Comparison of ENCODE assay signal across 9 mouse cellular contexts in the genomic region with DNA sequence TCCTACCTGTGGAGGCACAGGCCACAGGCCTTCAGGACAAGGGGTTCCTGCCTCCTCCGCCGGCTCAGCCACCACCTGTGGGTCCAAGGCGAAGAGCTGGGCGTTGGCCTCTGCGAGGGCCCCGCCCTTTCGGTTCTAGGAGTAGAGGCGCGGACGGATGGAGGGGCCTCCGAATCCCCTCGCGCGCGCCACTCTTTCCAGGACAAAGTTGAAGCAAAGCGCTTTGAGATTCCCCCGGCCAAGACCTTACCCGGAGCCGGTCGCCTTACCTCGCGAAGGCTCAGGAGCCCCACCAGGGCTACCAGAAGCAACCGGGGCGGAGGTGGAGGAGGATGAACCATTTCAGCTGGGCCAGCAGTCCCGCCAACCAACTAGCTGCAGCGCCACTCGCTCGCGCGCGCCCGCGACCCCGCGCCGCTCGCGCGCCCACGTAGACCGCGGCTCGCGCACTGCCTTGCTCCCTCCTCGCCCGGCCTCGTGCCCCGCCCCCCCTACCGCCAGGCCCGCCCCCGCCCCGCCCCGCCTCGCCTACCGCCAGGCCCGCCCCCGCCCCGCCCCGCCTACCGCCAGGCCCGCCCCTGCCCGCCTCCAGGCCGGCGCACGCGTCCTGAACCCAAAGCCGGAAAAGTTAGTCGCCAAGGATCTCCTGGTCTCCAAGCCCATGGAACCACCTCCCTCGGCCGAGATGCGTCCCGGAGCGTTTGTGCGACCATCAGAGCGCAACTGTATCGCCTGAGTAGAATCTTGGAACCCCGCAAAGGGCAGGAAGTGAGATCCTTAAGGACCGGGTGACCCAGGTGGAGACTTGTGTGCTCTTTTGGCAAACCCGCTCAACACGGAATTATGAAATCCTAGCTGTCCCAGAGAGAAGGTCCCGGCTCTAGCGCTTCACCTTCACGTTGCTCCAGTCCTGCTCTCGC. TPM values are rescaled to one million over a fixed set of nuclear protein-coding genes. Genes with fewer than 3 reads are reported as not detected.
DNase-seq lines count a peak whose midpoint lies in the region; ATAC-seq and TF ChIP-seq lines count a peak whose summit lies in the region.
"Had no signal": no experiment of that assay in that cellular context is flagged by ENCODE, and none has a peak within 500 bp of the region (broad histone marks: within the 10 kb centered on the region; RNA-seq: fewer than 3 reads in every experiment).

No protein-coding gene starts in this region.

- TF ChIP-seq EP300 in liver, postnatal 0 days (IDR thresholded peaks at IDR 0.05; ENCODE audit: low read depth), result no peak

- peak overlapping the region; percentile 69 for H3K4me3 ChIP-seq in embryonic facial prominence, embryonic 10.5 days
- H3K4me3 ChIP-seq in kidney, adult 2 months (ENCODE audit: insufficient read depth, low read depth, low read length), result peak overlapping the region; percentile 82
- H3K4me3 ChIP-seq in liver, postnatal 0 days (ENCODE audit: low read depth, low read length), result peak overlapping the region; percentile 60
- peak overlapping the region; percentile 58 for H3K4me3 ChIP-seq in neural tube, embryonic 12.5 days

- H3K9me3 ChIP-seq in embryonic facial prominence, embryonic 10.5 days, result no peaks in the 10 kb centered on the region
- H3K9me3 ChIP-seq in liver, postnatal 0 days (ENCODE audit: low read length), result no peaks in the 10 kb centered on the region
- no peaks in the 10 kb centered on the region for H3K9me3 ChIP-seq in neural tube, embryonic 12.5 days

- DNase-seq in CD4-positive, CD25-positive, alpha-beta regulatory T cell, adult 2 months (ENCODE audit: low read depth, low spot score), result peak; percentile 94
- DNase-seq in adrenal gland, adult 8-10 months, result peak; percentile 82
- DNase-seq in embryonic facial prominence, embryonic 10.5 days (ENCODE audit: low spot score), result peak; percentile 97
- peak; percentile 88 for DNase-seq in heart, adult 9 months (ENCODE audit: low spot score in 2 of 2)
- peak; percentile 91 for DNase-seq in kidney, adult 2 months
- peak; percentile 94 for DNase-seq in liver, postnatal 0 days
- DNase-seq in thymus, adult 18-20 months, result peak; percentile 76

- under 1% methylated on average over 84 of the region's 84 CpGs for WGBS in embryonic facial prominence, embryonic 10.5 days
- under 1% methylated on average over 76 of the region's 84 CpGs for WGBS in kidney, adult 2 months
- WGBS in liver, postnatal 0 days (ENCODE audit: insufficient replicate concordance), result under 1% methylated on average over 61 of the region's 84 CpGs
- WGBS in neural tube, embryonic 12.5 days, result under 1% methylated on average over 70 of the region's 84 CpGs

- H3K27me3 ChIP-seq in embryonic facial prominence, embryonic 10.5 days (replicated peaks; ENCODE audit: low read depth, poor library complexity, severe bottlenecking), result peaks cover 35% of the 10 kb centered on the region
- H3K27me3 ChIP-seq in kidney, adult 2 months (replicated peaks; ENCODE audit: control insufficient read depth, insufficient read depth, low read length), result no peaks in the 10 kb centered on the region
- H3K27me3 ChIP-seq in liver, postnatal 0 days (ENCODE audit: insufficient read depth, low read length), result peaks cover 18% of the 10 kb centered on the region
- peaks cover 26% of the 10 kb centered on the region for H3K27me3 ChIP-seq in neural tube, embryonic 12.5 days (replicated peaks)

- peak; percentile 72 for ATAC-seq in liver, postnatal 0 days
- peak; percentile 65 for ATAC-seq in neural tube, embryonic 12.5 days (ENCODE audit: low FRiP score, low read depth)

- no peak for TF ChIP-seq CTCF in kidney, adult 2 months (conservative IDR thresholded peaks at IDR 0.05; ENCODE audit: insufficient read depth, insufficient read length, low read depth, low read length)
- TF ChIP-seq CTCF in liver, postnatal 0 days (IDR thresholded peaks at IDR 0.05; ENCODE audit: low read depth), result no peak

- peak overlapping the region; percentile 68 for H3K9ac ChIP-seq in liver, postnatal 0 days (replicated peaks)
- peak overlapping the region; percentile 61 for H3K9ac ChIP-seq in neural tube, embryonic 12.5 days

- H3K4me1 ChIP-seq in embryonic facial prominence, embryonic 10.5 days, result peaks cover 67% of the 10 kb centered on the region
- H3K4me1 ChIP-seq in kidney, adult 2 months (ENCODE audit: control insufficient read depth, insufficient read depth, low read length), result peaks cover 10% of the 10 kb centered on the region
- peaks cover 50% of the 10 kb centered on the region for H3K4me1 ChIP-seq in liver, postnatal 0 days (ENCODE audit: insufficient read depth)
- H3K4me1 ChIP-seq in neural tube, embryonic 12.5 days, result peaks cover 40% of the 10 kb centered on the region

- H3K36me3 ChIP-seq in embryonic facial prominence, embryonic 10.5 days (replicated peaks), result peaks cover 24% of the 10 kb centered on the region
- H3K36me3 ChIP-seq in kidney, adult 2 months (ENCODE audit: control insufficient read depth, insufficient read depth, low read length), result no peaks in the 10 kb centered on the region
- no peaks in the 10 kb centered on the region for H3K36me3 ChIP-seq in liver, postnatal 0 days (replicated peaks; ENCODE audit: insufficient read depth, low read length)
- peaks cover 3% of the 10 kb centered on the region; the same call in 1 of the 2 replicates for H3K36me3 ChIP-seq in neural tube, embryonic 12.5 days

- H3K4me2 ChIP-seq in liver, postnatal 0 days (ENCODE audit: low read depth, low read length), result peak overlapping the region; percentile 82
- peak overlapping the region; percentile 93 for H3K4me2 ChIP-seq in neural tube, embryonic 12.5 days (replicated peaks)

- peak overlapping the region; percentile 87 for H3K27ac ChIP-seq in embryonic facial prominence, embryonic 10.5 days (replicated peaks)
- H3K27ac ChIP-seq in kidney, adult 2 months (ENCODE audit: insufficient read depth, low read depth, low read length), result peak overlapping the region; percentile 74
- H3K27ac ChIP-seq in liver, postnatal 0 days (ENCODE audit: low read depth), result peak overlapping the region; percentile 94
- no peak overlapping the region for H3K27ac ChIP-seq in neural tube, embryonic 12.5 days

- peak; percentile 67 for TF ChIP-seq POLR2A in kidney, adult 2 months (IDR thresholded peaks at IDR 0.05; ENCODE audit: low read depth, low read length)

RNA-seq across cellular contexts. Expression of a gene that starts 1.8 kb away (rescaled TPM):
- 10 to 100 TPM; 14.6 to 23.9 (median 17.4) TPM for total RNA-seq in adrenal gland, adult 8-10 months (2022)
- 5.8 and 6.8 TPM in 2 replicates for polyA plus RNA-seq in embryonic facial prominence, embryonic 10.5 days (2016; fragmentation: Nextera tagmentation; extraction: Ambion mirVana)
- 2.7 and 3.2 TPM in 2 replicates for polyA plus RNA-seq in kidney, adult 2 months (2012; rRNA removed)
- 16.2 and 18.5 TPM in 2 replicates for polyA plus RNA-seq in liver, postnatal 0 days (2015; fragmentation: Nextera tagmentation; extraction: Ambion mirVana)
- polyA plus RNA-seq in neural tube, embryonic 12.5 days (2016; fragmentation: Nextera tagmentation; extraction: Ambion mirVana), result 5.2 and 7.1 TPM in 2 replicates

RNA-seq across cellular contexts. Expression of a gene that starts 2.6 kb away (rescaled TPM):
- total RNA-seq in adrenal gland, adult 8-10 months (2022), result 10 to 100 TPM; 15.1 to 28.8 (median 20.0) TPM
- polyA plus RNA-seq in embryonic facial prominence, embryonic 10.5 days (2016; fragmentation: Nextera tagmentation; extraction: Ambion mirVana), result 33.1 and 35.0 TPM in 2 replicates
- polyA plus RNA-seq in kidney, adult 2 months (2012; rRNA removed), result 19.4 and 24.4 TPM in 2 replicates
- polyA plus RNA-seq in liver, postnatal 0 days (2015; fragmentation: Nextera tagmentation; extraction: Ambion mirVana), result 4.8 and 5.4 TPM in 2 replicates
- polyA plus RNA-seq in neural tube, embryonic 12.5 days (2016; fragmentation: Nextera tagmentation; extraction: Ambion mirVana), result 28.7 and 32.4 TPM in 2 replicates

RNA-seq across cellular contexts. Expression of a gene that starts 5.8 kb away (rescaled TPM):
- total RNA-seq in adrenal gland, adult 8-10 months (2022), result not detected
- polyA plus RNA-seq in embryonic facial prominence, embryonic 10.5 days (2016; fragmentation: Nextera tagmentation; extraction: Ambion mirVana), result 0.11 TPM in 2 replicates
- polyA plus RNA-seq in kidney, adult 2 months (2012; rRNA removed), result not detected in 2 replicates
- 0.18 and 0.28 TPM in 2 replicates for polyA plus RNA-seq in liver, postnatal 0 days (2015; fragmentation: Nextera tagmentation; extraction: Ambion mirVana)
- polyA plus RNA-seq in neural tube, embryonic 12.5 days (2016; fragmentation: Nextera tagmentation; extraction: Ambion mirVana), result 0.15 and 0.39 TPM in 2 replicates
- polyA plus RNA-seq: large intestine, adult 2 months had no signal

RNA-seq across cellular contexts. Expression of a gene that starts 19.8 kb away (rescaled TPM):
- total RNA-seq in adrenal gland, adult 8-10 months (2022), result 10 to 100 TPM; 42.1 to 61.0 (median 50.0) TPM
- polyA plus RNA-seq in embryonic facial prominence, embryonic 10.5 days (2016; fragmentation: Nextera tagmentation; extraction: Ambion mirVana), result 13.0 and 13.2 TPM in 2 replicates
- polyA plus RNA-seq in kidney, adult 2 months (2012; rRNA removed), result 53.2 and 58.5 TPM in 2 replicates
- 2.1 and 2.5 TPM in 2 replicates for polyA plus RNA-seq in liver, postnatal 0 days (2015; fragmentation: Nextera tagmentation; extraction: Ambion mirVana)
- polyA plus RNA-seq in neural tube, embryonic 12.5 days (2016; fragmentation: Nextera tagmentation; extraction: Ambion mirVana), result 12.5 and 14.4 TPM in 2 replicates

RNA-seq across cellular contexts. Expression of a gene that starts 23.7 kb away (rescaled TPM):
- 10 to 100 TPM in 2 of 4 experiments, 1 to 10 TPM in 2; 5.7 to 13.6 (median 9.3) TPM for total RNA-seq in adrenal gland, adult 8-10 months (2022)
- polyA plus RNA-seq in embryonic facial prominence, embryonic 10.5 days (2016; fragmentation: Nextera tagmentation; extraction: Ambion mirVana), result 11.8 and 13.1 TPM in 2 replicates
- 22.3 and 31.4 TPM in 2 replicates for polyA plus RNA-seq in kidney, adult 2 months (2012; rRNA removed)
- polyA plus RNA-seq in liver, postnatal 0 days (2015; fragmentation: Nextera tagmentation; extraction: Ambion mirVana), result 0.53 and 0.72 TPM in 2 replicates
- 33.8 and 39.7 TPM in 2 replicates for polyA plus RNA-seq in neural tube, embryonic 12.5 days (2016; fragmentation: Nextera tagmentation; extraction: Ambion mirVana)
